Mouse (Mus musculus) bone marrow, adult 2 months (tissue): ENCODE data around the gene Zdhhc17.

Source experiments
- CTCF ChIP-seq: fragments of 200-500 bp; IDR thresholded peaks from 2 replicates; pipeline ENCODE4 v1.5.1; 2011; ENCODE audit warnings: low read length, control low read depth; ENCODE audit not compliant: control insufficient read depth, insufficient read depth
- POLR2A ChIP-seq: fragments of 200-500 bp; IDR thresholded peaks from 2 replicates; pipeline ENCODE4 v1.6.1; 2011; ENCODE audit warnings: low read depth, mild to moderate bottlenecking, control low read depth, low read length, borderline replicate concordance; ENCODE audit not compliant: control insufficient read depth

GRCm38 (mm10) chr10:110974885-110975284, 35.1 kb downstream of the Zdhhc17 start:
- TF ChIP-seq CTCF (no peak), POLR2A (no peak)
